Mouse (Mus musculus) heart, adult 2 months (tissue): ENCODE results near the gene Mta3. TPM values are rescaled to one million over a fixed set of nuclear protein-coding genes. Genes with fewer than 3 reads are reported as not detected.
A peak's percentile ranks its signal among the peaks of the same experiment; 100 is the strongest.

Experiments used
- DNase-seq, 2 experiments: peaks; one replicate each; pipeline ENCODE4 v3.0.0; 2021
- H3K27ac ChIP-seq: fragments of 200-600 bp; 2 replicates; pipeline ENCODE4 v1.8.1; 2022
- H3K27me3 ChIP-seq: fragments of 200-500 bp; 2 replicates; pipeline ENCODE4 v1.6.1; 2012; ENCODE audit warnings: mild to moderate bottlenecking, low read length, inconsistent platforms, mixed read lengths; ENCODE audit not compliant: control insufficient read depth, insufficient read depth
- H3K36me3 ChIP-seq: fragments of 200-500 bp; 2 replicates; pipeline ENCODE4 v1.6.1; 2012; ENCODE audit warnings: low read length, inconsistent platforms; ENCODE audit not compliant: control insufficient read depth, insufficient read depth
- H3K4me1 ChIP-seq: fragments of 200-500 bp; 2 replicates; pipeline ENCODE4 v1.6.1; 2011; ENCODE audit warnings: low read length; ENCODE audit not compliant: control insufficient read depth, insufficient read depth
- H3K4me3 ChIP-seq: fragments of 200-600 bp; 2 replicates; pipeline ENCODE4 v1.8.1; 2022
- H3K79me2 ChIP-seq: fragments of 200-500 bp; replicated peaks from 2 replicates; pipeline ENCODE4 v1.6.1; 2012; ENCODE audit warnings: mild to moderate bottlenecking, inconsistent platforms, low read length, moderate library complexity, mixed read lengths; ENCODE audit not compliant: control insufficient read depth, insufficient read depth
- H3K9ac ChIP-seq: fragments of 200-500 bp; 2 replicates; pipeline ENCODE4 v1.6.1; 2012; ENCODE audit warnings: low read depth, mild to moderate bottlenecking, control low read depth, inconsistent platforms, low read length, mixed read lengths
- CTCF ChIP-seq: fragments of 200-600 bp; IDR thresholded peaks from 2 replicates; pipeline ENCODE4 v1.8.1; 2022; ENCODE audit warnings: antibody characterized with exemption, mild to moderate bottlenecking, moderate library complexity
- EP300 ChIP-seq: fragments of 200-500 bp; IDR thresholded peaks from 2 replicates; pipeline ENCODE4 v1.6.1; 2011; ENCODE audit warnings: low read depth, low read length, control low read depth; ENCODE audit not compliant: insufficient read depth
- POLR2A ChIP-seq: fragments of 200-500 bp; IDR thresholded peaks from 2 replicates; pipeline ENCODE4 v1.6.1; 2011; ENCODE audit warnings: mild to moderate bottlenecking, low read depth, low read length, control low read depth; ENCODE audit not compliant: insufficient read depth
- WGBS: fragments of 180-500 bp; shearing (Covaris S2); methylation state at CpG from one replicate; pipeline ENCODE4 v1.1.7; 2018; 5-methylcytosine and 5-hydroxymethylcytosine counted together
- intact Hi-C: fragments of 180-260 bp; cut with DNase I; formaldehyde crosslinking; loops from one replicate; pipeline ENCODE4 v1.15.1; 2025
- polyA plus RNA-seq: library from polyadenylated mRNA; depleted of rRNA; stranded (reverse); fragments of >200 nt; gene quantifications from 2 replicates; pipeline ENCODE4 v1.2.3, GENCODE M21; 2012
- total RNA-seq, 2 experiments: library from RNA; stranded (reverse); gene quantifications; 2 replicates each; pipeline ENCODE4 v1.2.3; 2021

Gene Mta3
- total and polyA plus RNA-seq, 3 experiments: 15.1 to 20.1 (median 17.5) TPM

DNA sequence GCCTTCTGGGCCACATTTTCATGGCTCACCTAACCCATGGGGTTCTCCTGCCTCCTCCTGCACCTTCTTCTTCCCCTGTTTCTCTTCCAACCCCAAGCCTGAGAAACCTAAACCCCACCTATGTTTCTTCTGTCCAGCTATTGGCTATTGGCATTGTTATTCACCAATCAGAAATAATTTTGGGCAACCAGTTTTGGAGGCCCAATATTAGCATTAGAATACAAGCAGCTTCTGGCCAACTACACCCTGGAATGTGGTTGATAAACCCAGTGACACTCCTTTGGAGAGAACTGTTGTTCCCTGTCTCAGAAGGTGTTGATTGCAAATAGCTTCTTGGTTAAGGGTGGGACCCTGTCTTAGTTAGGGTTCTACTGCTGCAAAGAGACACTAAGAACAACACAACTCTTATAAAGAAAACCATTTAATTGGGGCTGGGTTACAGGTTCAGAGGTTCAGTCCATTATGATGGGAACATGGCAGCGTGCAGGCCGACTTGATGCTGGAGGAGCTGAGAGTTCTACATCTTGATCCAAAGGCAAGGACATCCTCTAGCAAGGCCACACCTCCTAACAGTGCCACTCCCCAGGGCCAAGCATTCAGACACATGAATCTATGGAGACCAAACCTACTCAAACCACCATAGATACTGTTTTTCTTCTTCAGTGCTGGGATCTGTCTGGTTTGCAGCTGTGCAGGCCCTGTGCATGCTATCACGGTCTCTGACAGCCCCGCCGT lies 44.4 kb downstream of the Mta3 start:
- Histone ChIP-seq H3K4me1 (no peaks in the 10 kb centered on the region), H3K27me3 (no peaks in the 10 kb centered on the region), H3K79me2 (no peaks in the 10 kb centered on the region), H3K4me3 (no peak overlapping the region), H3K9ac (no peak overlapping the region), H3K27ac (no peak overlapping the region), H3K36me3 (no peaks in the 10 kb centered on the region)
- WGBS: 85% methylated on average over 5 of the region's 5 CpGs
- intact Hi-C loops: no loop called here
- TF ChIP-seq CTCF: no peak
- no peak for TF ChIP-seq POLR2A
- TF ChIP-seq EP300: no peak
- no peak for DNase-seq

DNA sequence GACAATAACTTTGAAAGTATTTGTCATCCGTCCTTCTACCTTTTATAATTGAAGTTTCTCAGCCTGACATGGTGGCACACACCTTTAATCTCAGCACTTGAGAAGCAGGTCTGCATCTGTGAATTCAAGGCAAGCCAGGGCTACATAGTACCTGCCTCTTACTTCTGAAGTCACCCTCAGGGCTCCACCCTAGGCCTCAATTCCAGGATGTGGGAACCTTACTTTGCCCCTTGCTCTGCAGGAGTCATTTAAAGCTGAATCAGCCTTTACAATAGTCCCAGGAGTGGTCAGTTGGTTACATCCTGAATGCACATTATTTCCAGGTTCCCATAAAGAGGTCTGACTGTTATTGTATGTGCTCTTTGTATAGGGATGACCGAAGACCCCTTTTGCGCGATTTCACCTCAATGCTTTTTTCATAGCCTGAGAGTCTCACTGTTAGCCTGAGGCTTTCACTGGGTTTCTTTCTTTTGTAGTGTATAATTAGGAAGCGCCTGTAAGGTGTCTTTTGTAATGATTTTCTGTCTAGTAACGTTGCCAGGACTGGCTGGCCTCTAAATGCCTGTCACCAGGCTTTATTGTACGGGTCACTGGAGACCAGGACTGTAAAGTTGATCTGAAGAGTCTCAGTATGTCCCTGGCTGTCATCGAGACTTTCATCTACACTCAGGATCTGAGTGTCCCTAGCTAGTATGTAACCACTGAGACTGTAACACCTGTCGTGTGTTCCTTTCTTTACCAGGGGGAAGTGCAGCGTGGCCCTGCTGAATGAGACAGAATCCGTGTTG lies 47.3 kb downstream of the Mta3 start:
- TF ChIP-seq EP300 (no peak), POLR2A (no peak), CTCF (no peak)
- H3K4me3 ChIP-seq: no peak overlapping the region
- no peaks in the 10 kb centered on the region for H3K36me3 ChIP-seq
- H3K9ac ChIP-seq: no peak overlapping the region
- H3K4me1 ChIP-seq: no peaks in the 10 kb centered on the region
- no peaks in the 10 kb centered on the region for H3K27me3 ChIP-seq
- H3K27ac ChIP-seq: no peak overlapping the region
- intact Hi-C loops: no loop called here
- 94% methylated on average over 11 of the region's 11 CpGs for WGBS
- H3K79me2 ChIP-seq: no peaks in the 10 kb centered on the region
- no peak for DNase-seq

DNA sequence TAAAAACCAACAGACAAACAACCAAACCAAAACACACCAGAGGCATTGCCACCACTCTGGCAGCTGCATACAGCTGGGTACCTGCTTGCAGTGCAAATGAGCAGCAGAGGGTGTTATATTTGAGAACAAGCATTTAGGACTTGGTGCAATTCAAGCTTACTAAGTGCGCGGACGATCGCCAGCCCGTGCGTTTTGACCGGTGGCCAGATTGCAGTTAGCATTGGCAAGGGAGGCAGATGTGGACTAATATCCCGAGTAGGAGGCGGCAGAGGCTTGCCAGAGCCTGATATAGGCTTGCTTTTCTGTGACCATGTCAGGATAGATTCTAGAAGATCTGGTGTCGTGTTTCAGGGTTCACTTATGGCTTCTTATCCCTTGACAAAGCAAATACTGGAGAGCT lies 52.1 kb downstream of the Mta3 start:
- intact Hi-C loops: no loop called here
- no peaks in the 10 kb centered on the region for H3K27me3 ChIP-seq
- DNase-seq: peak in 1 of 2 experiments; percentile 30
- no peak overlapping the region for H3K4me3 ChIP-seq
- H3K27ac ChIP-seq: no peak overlapping the region
- 63% methylated on average over 10 of the region's 10 CpGs for WGBS
- H3K79me2 ChIP-seq: no peaks in the 10 kb centered on the region
- H3K36me3 ChIP-seq: no peaks in the 10 kb centered on the region
- no peaks in the 10 kb centered on the region for H3K4me1 ChIP-seq
- H3K9ac ChIP-seq: no peak overlapping the region
- no peak for TF ChIP-seq EP300
- no peak for TF ChIP-seq POLR2A
- TF ChIP-seq CTCF: no peak

DNA sequence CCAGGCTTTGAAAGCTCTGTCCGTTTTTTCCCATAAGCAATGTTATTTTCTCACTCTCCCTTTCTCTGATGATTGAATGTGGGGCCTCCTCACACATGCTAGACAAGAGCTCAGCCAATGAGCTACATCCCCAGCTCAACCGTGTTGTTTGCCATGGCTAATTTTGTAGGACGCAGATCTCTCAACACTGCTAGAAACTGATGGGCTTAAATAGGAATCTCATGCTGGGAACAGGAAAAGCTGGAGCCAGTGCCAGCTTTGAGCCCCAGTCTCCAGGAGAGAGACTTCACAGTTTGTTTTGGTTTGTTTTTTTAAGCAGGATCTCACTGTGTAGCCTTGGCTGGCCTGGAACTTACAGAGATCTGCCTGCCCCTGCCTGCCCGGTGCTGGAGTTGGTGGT lies 53.6 kb downstream of the Mta3 start:
- no peak overlapping the region for H3K4me3 ChIP-seq
- H3K27me3 ChIP-seq: no peaks in the 10 kb centered on the region
- no peaks in the 10 kb centered on the region for H3K36me3 ChIP-seq
- no peak overlapping the region for H3K27ac ChIP-seq
- intact Hi-C loops: no loop called here
- no peak for TF ChIP-seq POLR2A
- no peak for TF ChIP-seq EP300
- TF ChIP-seq CTCF: no peak
- H3K9ac ChIP-seq: no peak overlapping the region
- no peaks in the 10 kb centered on the region for H3K79me2 ChIP-seq
- H3K4me1 ChIP-seq: no peaks in the 10 kb centered on the region
- WGBS: 43% methylated on average over 4 of the region's 4 CpGs
- DNase-seq: no peak

DNA sequence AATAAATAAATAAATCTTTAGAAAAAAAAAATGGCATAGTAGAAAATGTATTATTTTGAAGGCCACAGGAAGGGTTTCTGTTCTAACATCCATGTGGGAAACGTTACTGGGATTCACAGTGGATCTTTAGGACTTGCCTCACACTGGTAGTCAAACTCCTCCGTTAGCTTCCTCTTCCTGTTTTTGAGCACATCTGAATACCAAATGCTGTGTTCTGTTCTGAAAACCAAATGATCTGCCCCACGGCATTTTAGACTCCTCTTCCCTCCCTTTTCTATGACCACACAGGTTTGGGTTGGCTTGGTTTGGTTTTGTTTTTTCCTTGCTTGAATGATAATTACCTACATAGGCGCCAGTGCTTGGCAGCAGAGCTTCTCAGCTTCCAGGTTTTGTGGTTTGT lies 58.6 kb downstream of the Mta3 start:
- no peak for DNase-seq
- Histone ChIP-seq H3K4me1 (no peaks in the 10 kb centered on the region), H3K4me3 (no peak overlapping the region), H3K9ac (no peak overlapping the region), H3K27ac (no peak overlapping the region), H3K79me2 (no peaks in the 10 kb centered on the region), H3K36me3 (no peaks in the 10 kb centered on the region), H3K27me3 (no peaks in the 10 kb centered on the region)
- no peak for TF ChIP-seq CTCF
- TF ChIP-seq EP300: no peak
- no peak for TF ChIP-seq POLR2A
- WGBS: 64% methylated on average over 4 of the region's 4 CpGs
- intact Hi-C loops: no loop called here

DNA sequence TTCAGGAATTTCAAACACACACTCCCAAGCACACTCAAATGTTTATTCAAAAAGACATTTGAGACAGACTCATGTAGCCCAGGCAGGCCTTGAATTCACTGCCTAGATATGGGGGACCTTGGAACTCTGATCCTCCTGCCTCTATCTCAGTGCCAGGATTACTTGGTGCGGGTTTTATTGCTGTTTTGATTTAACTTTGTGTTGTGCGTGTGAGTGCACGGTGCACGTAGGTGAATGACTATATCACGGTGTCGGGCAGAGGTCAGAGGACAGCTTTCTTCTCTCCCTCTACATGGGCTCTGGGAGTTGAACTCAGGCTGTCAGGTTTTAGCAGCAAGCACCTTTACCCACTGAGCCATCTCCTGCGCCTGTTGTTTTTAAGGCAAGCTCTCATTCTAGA lies 61.1 kb downstream of the Mta3 start:
- H3K36me3 ChIP-seq: no peaks in the 10 kb centered on the region
- 95% methylated on average over 7 of the region's 7 CpGs for WGBS
- no peak for DNase-seq
- H3K9ac ChIP-seq: no peak overlapping the region
- intact Hi-C loops: no loop called here
- no peak overlapping the region for H3K27ac ChIP-seq
- no peaks in the 10 kb centered on the region for H3K27me3 ChIP-seq
- H3K4me3 ChIP-seq: no peak overlapping the region
- H3K79me2 ChIP-seq: no peaks in the 10 kb centered on the region
- no peak for TF ChIP-seq EP300
- no peak for TF ChIP-seq CTCF
- TF ChIP-seq POLR2A: no peak
- no peaks in the 10 kb centered on the region for H3K4me1 ChIP-seq
